Mouse (Mus musculus): ENCODE results near the gene Sparc.

Sparc gene

GRCm38 (mm10) chr11:55422978-55423377, at the start of gene Sparc:
Sparc (minus strand) TSS chr11:55423183.
- DNase-seq (ENCODE audit: low spot score in 2 of 2): no peak

- DNase-seq (ENCODE audit: low spot score in 2 of 2): no peak
These were observed 48.5 kb upstream of the Sparc start for GRCm38 (mm10) chr11:55471467-55471866.

GRCm38 (mm10) chr11:55470761-55471160, 47.8 kb upstream of the Sparc start:
- no peak for DNase-seq (ENCODE audit: low spot score in 2 of 2)

- no peak for DNase-seq (ENCODE audit: low spot score in 2 of 2)
These were observed 47.1 kb upstream of the Sparc start for GRCm38 (mm10) chr11:55469923-55470691.

DNA sequence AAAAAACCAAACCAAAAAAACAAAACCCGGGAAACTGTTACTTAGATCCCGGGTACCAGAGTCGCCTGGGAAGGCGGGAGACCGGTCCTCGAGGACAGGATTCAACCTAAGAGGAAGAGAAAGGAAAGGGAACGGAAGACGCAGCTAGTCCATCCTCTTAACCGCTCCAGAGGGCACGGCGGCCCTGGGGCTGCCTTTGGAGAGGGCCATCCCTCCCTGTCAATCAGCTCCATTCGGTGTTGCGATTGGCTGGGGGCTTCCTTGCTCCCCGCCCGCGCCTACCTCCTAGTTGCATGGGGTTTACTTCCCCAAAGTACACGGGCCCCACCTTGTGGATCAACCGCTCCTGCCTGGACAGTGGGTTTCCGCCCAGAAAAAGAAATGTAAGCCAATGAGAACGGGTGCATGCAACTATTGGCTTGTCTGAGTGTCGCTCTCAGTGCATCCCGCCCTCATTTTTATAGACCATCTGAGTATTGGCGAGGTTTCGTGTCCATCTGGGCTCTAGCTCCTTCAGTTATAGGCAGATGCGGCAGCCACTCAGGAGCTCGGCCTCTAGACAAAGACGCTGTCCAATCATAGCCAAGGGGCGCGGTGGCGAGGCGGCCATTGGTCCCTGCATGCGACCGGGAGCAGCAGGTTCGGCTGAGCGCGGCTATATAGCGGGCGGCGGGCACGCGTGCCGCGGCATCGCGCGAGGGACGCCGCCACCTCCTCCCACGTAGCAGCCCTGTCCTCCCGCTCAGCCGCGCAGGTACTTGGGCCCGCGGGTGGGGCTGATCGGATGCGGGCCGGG, 46.3 kb upstream of the Sparc start, which contains the start of gene G3bp1:
TSS of gene G3bp1 (plus strand) at position 638 of the 796 bp plus-strand sequence.
- DNase-seq (ENCODE audit: low spot score in 2 of 2): peak; percentile 100

DNA sequence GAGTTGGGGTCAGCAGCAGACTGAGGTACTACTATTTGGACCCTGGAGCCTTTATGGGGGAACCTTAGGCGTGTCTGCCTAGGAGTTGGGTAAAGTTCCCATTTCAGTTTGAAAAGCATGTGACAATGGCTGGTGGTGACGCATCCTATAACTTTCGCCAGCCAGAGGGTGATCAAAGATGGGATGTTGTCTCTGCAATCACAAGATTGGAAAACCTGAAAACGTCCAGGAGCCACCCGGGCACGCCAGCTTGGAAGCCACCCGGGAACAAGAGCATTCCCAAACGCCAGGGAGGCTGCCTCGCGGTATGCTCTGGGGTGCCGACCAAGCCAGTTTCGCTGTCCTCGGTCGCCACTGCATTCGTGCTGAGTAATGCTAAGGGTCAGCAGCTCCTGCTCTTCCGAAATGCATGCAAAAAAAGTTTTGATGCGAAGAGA, 45.6 kb upstream of the Sparc start:
- no peak for DNase-seq (ENCODE audit: low spot score in 2 of 2)

DNA sequence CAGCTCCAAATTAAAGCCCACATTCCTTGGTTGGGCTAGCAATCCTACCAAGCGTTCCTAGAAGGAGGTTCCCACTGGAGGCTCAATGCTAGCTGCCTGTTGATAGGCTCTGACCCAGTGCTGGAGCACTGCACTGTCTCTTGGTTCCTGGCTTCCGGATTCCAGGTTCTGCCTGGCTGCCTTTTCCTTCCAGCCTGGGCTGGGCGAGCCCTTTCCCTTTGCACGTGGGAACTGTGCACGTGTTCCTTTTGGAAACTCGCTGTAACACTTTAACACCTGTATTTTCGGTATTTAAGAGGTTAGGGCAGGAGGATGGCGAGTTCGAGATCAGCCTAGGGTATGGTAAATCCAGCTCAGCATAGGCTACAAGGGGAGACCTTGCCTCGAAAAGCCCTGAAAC, 45.0 kb upstream of the Sparc start:
- DNase-seq (ENCODE audit: low spot score in 2 of 2): no peak

DNA sequence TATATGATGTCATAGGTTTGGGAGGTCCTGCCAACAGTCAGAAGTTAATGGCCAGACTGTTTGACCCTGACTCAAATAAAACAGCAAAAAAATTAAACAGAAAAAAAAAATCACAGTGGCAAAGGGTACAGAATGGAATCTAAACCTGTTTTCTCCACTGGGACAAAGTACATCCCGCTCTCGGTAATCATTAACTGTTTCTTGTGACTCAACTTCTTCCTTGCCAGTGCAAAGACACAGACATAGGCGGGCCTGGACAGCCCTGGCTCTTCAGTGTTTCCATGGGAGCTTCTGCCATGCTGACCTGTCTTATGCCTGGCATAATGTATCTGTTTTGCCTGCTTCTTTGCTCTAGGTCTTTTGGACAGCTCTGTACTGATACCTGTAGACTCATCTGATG, 42.2 kb upstream of the Sparc start:
- no peak for DNase-seq (ENCODE audit: low spot score in 2 of 2)

- DNase-seq (ENCODE audit: low spot score in 2 of 2): no peak
These were observed 41.7 kb upstream of the Sparc start for GRCm38 (mm10) chr11:55464707-55465106.

GRCm38 (mm10) chr11:55462149-55462548, 39.2 kb upstream of the Sparc start:
- DNase-seq (ENCODE audit: low spot score in 2 of 2): no peak

DNA sequence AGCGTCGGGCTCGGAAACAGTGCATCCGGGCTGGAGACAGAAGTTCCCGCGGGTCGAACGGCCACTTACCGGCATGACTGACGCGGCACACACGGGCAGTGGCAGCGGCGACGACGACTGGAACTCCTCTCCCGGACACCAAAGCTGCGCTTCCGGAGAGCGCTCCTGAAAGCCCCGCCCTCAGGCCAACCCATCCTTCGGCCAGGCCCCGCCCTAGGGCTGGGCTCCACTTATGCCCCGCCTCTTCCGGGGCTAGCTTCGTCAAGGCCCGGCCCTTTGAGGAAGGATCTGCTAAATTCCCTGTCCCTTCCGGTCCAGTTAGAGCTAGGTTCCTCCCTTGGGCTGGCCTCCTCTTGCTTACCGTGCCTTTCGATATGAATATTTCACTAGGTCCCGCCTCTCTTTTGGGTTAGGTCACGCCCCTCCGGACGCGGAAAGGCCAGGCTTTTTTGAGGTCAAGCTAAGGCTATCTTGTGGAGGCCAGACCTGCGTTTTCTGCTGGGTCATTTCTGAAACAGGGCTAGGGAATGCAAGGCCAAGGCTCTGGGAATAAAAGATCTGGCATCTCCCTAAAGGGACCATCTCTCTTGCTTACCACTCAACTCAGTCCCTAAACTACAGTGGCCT, 38.1 kb upstream of the Sparc start, which contains the start of gene Atox1:
TSS of gene Atox1 (minus strand) at position 221 of the 627 bp plus-strand sequence.
- DNase-seq (ENCODE audit: low spot score in 2 of 2): peak; percentile 92 to 93

- no peak for DNase-seq (ENCODE audit: low spot score in 2 of 2)
These were observed 37.6 kb upstream of the Sparc start for GRCm38 (mm10) chr11:55460559-55461018.

DNA sequence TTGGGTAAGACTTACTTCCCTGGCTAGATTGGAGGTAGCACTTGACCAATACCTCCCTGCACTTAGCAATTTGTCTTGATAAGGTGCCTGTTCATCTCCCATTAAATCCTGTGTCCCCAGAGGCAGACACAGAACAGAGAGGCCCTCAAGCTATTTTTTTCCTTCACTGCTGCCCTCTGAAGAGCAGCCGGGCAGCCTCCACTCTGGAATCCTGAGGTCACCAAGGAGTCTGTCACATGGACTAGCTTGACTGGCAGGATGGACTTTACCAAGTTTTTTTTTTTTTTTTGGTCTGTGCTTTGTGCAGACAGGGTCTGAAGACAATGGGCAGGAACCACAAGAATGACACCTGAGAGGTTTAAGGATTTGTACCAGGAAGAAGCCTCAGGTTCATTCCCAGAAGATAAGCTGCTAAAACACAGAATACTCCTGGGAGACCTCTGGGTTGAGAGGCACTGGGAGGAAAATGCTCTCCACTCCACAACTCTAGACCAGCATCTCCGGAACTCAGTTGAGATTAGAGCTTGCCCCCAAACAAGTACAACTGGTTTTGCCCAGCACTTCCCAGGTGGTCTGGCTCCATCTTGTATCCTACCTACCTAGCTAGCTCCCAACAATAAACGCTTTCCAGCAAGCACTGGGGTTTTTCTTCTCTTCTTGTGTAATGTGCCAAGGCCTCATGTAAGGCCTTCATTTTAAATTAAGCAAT, 37.0 kb upstream of the Sparc start:
- no peak for DNase-seq (ENCODE audit: low spot score in 2 of 2)

DNA sequence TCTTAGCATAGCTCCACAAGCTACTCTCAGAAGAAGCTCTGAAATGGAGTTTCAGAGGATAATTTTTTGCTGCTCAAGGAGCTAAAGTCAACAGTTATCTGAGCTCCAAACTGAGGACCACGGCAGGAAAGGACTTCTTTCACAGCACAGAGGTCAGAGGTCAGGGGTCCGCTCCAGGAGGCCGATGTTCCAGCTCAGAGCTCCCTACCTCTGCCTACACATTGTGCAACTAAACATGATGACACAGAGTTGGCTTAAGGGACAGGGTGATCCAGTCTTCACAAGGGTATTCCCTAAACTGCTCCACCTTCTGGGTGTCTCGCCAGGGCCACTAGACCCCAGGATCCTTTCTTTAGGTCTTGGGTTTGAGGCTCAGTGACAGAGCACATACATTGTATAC, 35.5 kb upstream of the Sparc start:
- DNase-seq (ENCODE audit: low spot score in 2 of 2): no peak

DNA sequence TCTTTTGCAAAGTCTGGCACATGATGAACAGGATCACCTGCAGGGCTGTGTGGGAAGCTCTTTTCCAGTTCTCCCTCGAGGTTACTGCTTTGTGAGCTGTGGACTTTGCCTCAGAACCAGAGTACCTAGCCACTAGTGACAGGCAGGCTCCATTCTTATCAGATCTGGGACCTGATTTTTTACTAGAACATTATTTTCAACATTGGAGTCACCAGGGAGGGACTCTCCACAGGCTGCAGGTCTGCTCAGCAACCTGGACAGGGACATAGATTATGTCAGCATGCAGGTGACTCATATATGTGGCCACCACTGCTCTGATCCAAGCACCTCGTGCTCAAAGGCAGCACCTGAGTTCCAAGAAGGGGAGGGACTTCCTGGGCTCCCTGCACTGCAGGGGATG, 32.2 kb upstream of the Sparc start:
- no peak for DNase-seq (ENCODE audit: low spot score in 2 of 2)

- no peak for DNase-seq (ENCODE audit: low spot score in 2 of 2)
These were observed 30.7 kb upstream of the Sparc start for GRCm38 (mm10) chr11:55453640-55454039.

DNA sequence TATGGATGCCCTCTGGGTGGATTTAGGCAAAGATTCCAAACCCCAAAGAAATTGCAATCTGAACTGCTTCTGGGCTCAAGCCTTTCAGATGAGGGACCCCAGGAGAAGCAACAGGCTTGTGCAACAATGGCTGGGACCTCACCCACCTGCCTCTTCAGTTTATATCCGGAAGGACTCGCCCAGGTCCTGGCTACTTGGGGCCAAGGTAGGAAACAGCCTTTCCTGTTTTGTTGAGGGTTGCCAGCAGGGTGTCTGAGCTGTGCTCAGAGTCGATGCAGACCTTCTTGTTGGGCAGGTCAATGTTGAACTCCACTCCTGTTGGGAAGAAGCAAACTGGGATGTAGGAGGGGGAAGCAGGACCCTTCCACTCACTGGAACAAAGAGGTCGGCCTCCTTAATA, 27.3 kb upstream of the Sparc start:
- DNase-seq (ENCODE audit: low spot score in 2 of 2): no peak

DNA sequence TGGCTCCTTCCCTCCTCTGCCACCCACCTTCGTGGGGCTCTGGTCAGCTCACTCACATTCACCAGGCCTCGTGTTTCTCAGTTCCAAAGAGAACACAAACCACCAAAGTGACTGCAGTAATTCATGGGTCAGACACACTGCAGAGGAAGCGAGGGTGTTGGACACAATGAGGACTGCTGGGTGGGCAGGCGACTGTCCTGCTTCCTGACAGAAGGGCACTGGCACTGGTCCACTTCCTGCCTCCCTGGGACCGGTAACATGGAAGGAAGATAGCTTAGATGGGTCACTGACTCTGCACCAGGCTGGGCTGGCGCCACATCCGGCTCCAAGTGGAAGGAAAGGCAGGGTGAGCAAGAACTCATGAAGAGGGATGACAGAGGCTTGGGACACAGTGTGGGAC, 26.5 kb upstream of the Sparc start:
- DNase-seq (ENCODE audit: low spot score in 2 of 2): no peak

GRCm38 (mm10) chr11:55446579-55446978, 23.6 kb upstream of the Sparc start:
- peak in 1 of 2 experiments; percentile 81 for DNase-seq (ENCODE audit: low spot score in 2 of 2)

DNA sequence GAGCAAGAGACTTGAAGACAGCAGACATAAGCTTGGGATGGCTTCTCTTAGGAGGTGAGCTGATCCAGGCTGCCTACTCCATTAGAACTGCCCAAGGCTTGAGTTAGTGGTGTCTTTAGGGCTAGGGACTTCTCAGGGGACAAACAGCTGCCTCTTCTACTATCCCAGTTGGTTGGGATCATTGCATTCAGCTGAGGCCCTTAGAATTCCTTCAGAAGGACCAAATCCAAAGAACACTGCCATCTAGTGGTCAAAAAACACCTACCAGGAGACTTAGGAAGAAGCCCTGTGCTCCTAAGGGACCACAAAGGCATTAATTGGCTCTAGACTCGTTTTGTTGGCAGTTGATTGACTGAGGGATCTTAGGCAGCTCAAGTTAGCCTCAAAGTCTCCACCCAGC, 21.8 kb upstream of the Sparc start:
- no peak for DNase-seq (ENCODE audit: low spot score in 2 of 2)

DNA sequence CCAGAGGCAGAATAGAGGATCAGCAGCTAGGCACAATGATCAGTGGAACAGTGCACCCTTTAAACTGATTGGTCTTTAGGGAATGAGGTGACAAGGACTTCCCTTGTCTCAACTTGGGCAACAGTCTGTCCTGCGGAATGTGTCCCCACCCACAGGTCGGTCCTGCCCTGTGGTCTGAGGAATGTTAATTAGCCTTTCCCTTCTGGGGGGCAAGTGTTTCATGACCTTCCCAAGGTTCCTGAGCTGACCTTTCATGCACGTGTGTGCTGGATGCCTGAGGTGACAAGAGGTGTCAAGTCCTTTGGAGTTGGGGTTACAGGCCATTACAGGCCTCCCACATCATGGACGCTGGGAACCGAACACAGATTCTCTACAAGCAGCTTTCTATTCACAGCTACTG, 16.7 kb upstream of the Sparc start:
- DNase-seq (ENCODE audit: low spot score in 2 of 2): no peak

- peak; percentile 35 to 44 for DNase-seq (ENCODE audit: low spot score in 2 of 2)
These were observed 15.0 kb upstream of the Sparc start for GRCm38 (mm10) chr11:55438031-55438430.

Data from frontal cortex, postnatal 10 days (tissue).